Mouse (Mus musculus) left cerebral cortex, adult 18-20 months (tissue): ENCODE measurements around the gene Paf1. TPM values are rescaled to one million over a fixed set of nuclear protein-coding genes. Genes with fewer than 3 reads are reported as not detected.

Experiments
- DNase-seq, 2 experiments: peaks; one replicate each; pipeline ENCODE4 v3.0.0; 2021 to 2022; ENCODE audit warnings: low spot score in 2 of 2, mixed read lengths in 1 of 2
- total RNA-seq, 2 experiments: library from RNA; stranded (reverse); gene quantifications; 2 replicates each; pipeline ENCODE4 v1.2.3; 2021

The Paf1 gene
- total RNA-seq, 2 experiments from 2014 or later = 54.8 to 59.0 TPM

DNA sequence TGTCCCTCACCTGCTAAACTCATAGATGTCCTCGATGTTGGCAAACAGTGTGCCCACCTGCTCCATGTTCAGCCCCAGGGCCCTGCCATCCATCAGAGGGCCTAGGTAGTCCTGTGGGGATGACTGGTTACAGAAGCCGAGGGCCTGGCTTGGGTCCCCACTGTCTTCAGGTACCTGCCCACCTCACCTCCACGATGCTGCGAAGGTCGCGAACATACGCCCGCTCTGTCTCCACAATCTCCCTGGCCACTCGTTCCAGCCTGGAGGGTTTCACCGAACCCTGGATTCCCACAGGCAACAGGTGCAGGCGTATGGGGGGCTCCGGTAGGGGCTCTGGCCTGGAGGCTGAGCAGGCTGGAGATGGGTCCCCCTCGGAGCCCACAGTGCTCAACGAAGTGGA, 22.7 kb upstream of the Paf1 start:
- DNase-seq = no peak

DNA sequence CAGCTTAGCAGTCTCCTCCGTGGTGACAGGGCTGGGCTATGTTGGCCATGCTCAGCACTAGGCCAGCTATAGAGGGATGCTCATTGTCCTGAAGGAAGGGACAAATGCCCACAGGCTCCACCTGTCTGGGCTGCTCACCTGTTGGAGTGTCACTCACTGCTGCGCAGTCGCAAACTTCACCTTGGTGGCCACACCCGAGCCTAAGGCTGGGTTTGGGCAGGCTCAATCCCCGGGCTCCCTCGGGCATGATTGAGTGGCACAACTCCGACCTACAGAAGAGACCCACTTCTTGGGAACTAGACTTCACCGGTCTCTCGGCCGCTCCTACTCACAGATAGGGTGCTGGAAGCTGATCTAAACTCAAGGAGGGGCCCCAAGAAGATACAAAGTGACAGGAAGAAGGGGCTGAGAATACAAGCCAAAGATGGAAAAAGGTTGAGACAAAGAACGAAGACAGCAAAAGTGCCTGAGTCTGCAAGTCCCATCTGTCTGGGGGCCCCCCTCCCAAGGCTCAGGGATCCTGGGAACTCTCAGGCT, 21.7 kb upstream of the Paf1 start:
- DNase-seq = no peak

GRCm38 (mm10) chr7:28371514-28371989, 21.2 kb upstream of the Paf1 start:
- DNase-seq = no peak

DNA sequence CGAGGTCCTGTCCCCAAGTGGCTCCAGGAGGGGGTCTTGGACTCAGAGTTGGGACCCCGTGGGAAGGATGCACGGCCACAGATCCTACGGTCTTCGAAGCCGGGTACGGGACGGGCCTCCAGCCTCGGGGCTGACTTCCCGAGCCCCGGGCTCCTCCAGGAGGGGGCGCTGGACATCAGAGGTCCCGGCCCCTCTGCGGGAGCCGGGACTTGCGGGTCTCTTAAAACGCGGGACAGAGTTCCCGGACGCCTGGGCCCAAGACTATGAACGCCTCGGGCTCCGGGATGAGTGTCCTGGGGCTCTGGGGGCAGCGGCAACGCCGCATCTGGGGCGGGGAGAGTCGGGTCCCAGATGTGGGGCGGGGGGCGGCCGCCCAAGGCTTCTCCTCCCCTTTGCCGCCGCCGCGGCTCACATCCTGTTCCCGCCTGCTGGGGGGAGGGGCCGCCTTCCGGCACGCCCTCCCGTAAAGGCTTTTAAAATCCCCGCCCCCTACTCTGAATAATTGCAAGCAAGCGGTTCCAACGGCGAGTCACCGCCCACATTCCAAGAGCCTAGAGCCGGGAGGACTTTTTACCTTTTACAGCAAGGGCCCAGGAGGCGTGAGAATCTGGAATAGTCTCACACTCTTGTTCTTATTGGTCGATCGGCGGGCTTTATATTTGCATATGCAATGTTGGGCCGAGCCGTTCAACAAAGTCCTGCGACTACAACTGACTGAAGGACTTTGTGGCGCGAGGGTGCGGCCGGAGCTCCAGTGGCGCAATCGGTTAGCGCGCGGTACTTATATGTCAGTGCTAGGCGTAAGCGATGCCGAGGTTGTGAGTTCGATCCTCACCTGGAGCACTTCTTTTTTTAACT, 20.3 kb upstream of the Paf1 start, which contains the start of gene Plekhg2:
Gene Plekhg2, minus strand, starts transcription at position 349 of the 858 bp plus-strand sequence.
- DNase-seq = peak; percentile 92 to 93

GRCm38 (mm10) chr7:28373131-28373581, 19.6 kb upstream of the Paf1 start:
- DNase-seq = peak; percentile 67 to 73

DNA sequence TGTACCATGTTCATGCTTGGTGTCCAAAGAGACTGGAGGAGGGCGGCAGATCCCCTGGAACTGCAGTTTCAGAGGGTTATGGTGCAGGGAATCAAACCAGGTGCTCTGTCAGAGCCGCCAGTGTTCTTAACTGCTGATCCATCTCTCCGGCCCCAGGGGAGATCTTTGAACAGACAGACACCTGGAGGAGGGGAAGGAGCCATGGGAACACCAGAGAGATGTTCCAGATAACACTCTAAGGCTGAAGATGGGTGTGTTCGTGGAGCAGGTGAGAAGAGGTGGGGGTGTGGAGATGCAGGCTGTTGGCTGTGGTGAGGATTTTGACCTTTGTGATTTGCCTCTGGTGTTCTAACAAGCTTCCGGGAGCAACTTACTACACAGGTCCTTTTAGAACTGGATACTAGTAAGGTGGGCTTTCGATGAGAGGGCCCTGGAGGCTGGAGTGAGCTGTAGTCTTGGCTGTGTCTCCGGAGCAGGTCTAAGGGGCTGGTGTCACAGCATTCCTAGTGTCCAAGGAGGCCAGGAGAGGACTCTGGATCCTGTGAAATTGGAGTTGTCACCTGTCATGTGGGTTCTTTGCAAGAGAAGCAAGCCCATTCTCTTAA, 18.8 kb upstream of the Paf1 start:
- no peak for DNase-seq

GRCm38 (mm10) chr7:28374647-28375046, 18.1 kb upstream of the Paf1 start:
- DNase-seq = no peak

GRCm38 (mm10) chr7:28375176-28375921, 17.4 kb upstream of the Paf1 start:
- peak; percentile 60 to 68 for DNase-seq

DNA sequence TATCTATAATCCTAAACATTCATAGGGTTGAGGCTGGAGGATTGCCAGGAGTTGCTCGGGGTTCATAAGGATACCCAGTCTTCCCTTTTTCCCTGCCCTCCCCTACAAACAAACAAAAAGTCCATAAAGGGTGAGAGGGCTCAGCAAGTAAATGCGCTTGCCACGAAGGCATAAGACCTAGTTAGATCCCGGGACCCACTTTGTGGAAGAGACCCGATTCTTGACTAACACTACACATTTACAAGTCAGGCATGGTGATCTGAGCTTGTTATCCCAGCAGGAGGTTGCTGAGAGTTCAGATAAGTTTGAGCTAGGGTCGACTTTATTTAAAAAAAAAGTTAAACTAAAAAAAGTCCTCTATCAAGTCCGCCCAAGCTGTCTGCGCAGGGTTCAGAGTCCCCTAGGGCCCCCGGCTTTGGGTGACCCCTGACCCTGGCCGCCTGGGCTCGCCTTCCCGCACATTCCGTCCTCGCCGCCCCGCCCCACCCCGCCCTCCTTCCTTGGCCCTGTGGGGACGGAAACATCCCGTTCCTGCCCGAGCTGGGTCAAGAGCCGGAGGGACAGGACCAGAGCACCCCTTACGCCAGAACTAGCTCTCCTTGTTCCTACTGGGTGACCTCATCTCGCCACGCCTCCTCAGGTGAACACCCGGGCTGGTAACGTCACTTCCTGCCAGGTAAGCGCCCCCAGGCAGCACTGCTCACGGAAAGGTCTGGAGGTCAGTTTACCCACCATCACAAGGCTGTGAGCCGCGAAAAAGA, 16.6 kb upstream of the Paf1 start:
- no peak for DNase-seq

DNA sequence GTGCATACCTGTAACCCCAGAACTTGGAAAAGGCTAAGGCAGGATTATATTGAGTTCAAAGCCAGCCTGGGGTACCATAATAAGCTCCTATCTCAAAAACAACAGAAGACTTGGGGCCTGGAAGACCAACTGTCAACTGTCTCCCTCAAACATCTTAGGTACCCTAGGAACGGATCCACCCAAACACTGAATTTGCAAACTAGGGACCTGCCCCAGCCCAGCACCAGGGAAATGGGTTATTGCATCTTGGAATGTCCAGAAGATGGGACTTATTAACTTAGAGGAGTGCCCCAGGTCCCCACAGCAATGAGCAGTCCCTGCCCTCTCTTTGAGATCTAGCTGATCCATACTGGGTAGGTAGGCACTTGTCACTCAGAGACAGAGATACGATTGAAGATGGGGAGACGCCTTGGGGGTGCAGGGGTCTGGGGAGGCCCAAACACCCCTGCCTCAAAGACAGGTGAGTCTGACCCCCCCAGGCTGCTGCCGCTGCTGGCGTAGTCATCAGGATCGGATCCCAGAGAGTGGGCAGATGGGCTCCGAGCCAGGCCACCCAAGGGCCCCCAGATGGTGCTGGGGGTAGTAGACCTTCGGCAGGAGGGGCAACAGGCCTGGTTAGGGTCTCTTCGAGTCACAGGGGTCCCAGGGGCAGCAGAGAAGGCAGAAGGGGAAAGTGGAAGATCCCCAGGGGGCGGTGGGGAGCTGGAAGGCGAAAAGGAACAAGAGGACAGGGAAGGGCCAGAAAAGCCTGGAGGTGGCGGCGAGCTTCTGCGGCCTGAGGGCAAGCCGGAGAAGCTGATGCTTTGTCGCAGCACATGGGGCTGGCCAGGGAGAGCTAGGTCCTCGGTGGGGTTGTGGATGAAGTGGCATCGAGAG, 15.3 kb upstream of the Paf1 start:
- DNase-seq = no peak

DNA sequence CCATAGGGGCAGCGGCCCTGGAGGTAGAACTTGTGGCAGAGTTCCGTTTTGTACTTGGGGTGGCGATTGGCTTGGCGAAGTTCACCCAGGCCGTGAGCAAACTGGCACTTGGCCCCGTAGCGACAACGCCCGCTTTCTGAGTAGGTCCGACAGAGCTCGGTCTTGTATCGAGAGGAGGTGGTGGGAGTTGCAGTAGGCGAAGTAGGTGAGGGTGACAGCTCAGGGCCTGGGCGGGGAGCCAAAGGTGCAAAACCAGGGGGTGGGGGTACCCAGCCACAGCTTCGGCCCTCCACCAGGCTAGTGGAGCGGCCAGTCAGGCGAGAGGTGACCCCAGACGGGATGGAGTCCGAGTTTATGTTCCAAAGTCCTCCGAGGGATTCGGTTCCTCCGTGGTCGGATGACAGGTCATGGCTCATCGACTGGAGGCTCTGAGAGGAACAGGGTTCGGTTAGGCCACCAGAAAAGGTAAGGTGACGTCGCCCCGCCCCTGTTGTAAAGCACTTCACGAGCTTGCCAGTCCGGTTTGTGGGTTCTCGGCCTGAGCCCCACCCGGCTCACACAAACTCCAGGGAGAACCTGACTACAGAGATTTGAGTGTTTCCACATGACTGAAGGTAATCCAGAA, 14.6 kb upstream of the Paf1 start:
- no peak for DNase-seq

GRCm38 (mm10) chr7:28378769-28379651, 13.7 kb upstream of the Paf1 start:
- DNase-seq = peak; percentile 71

- no peak for DNase-seq
Measured at GRCm38 (mm10) chr7:28380237-28381016, 12.3 kb upstream of the Paf1 start, which contains the start of gene Zfp36. TSS of gene Zfp36 (minus strand) at chr7:28380253.

- no peak for DNase-seq
Measured at GRCm38 (mm10) chr7:28381017-28381790, 11.5 kb upstream of the Paf1 start.

GRCm38 (mm10) chr7:28381938-28382337, 10.8 kb upstream of the Paf1 start:
- DNase-seq = peak in 1 of 2 experiments; percentile 41

DNA sequence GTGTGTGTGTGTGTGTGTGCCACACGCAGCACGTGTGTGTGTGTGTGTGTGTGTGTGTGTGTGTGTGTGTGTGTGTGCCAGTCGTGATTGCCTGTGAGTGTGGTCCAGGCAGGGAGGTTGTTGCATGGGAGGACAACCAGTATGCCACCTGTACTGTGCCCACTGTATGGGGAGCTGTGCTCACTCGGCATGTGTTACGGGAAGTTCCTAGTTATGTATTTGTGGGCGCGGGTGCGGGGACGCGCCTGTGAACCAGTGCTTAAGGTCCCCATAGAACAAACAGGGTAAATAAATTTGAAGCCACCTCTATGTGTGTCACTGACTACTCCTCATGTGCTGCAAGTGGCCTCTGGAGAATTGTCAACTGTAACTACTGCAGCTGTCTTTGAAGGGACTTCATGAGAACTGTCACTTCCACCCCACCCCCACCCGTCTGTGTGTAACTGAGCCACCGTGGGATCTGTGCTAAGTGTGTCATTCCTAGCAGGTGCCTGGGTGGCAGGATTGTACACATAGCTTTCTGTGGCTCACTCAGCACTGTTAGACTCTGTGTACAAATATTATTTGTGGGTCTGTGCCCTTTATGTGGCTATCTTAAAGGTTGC, 10.3 kb upstream of the Paf1 start:
- DNase-seq = no peak
